Mouse (Mus musculus) gastrocnemius, adult 2 months (tissue): ENCODE data around the gene Abracl. TPM values are rescaled to one million over a fixed set of nuclear protein-coding genes. Genes with fewer than 3 reads are reported as not detected.
A peak's percentile ranks its signal among the peaks of the same experiment; 100 is the strongest.

ENCODE experiments used
- DNase-seq: peaks from one replicate; pipeline ENCODE4 v3.0.0; 2022
- H3K27ac ChIP-seq: fragments of 200-600 bp; 2 replicates; pipeline ENCODE4 v1.8.1; 2022; ENCODE audit warnings: mild to moderate bottlenecking
- H3K4me3 ChIP-seq: fragments of 200-600 bp; 2 replicates; pipeline ENCODE4 v1.8.1; 2022; ENCODE audit warnings: mild to moderate bottlenecking, moderate library complexity
- CTCF ChIP-seq: fragments of 200-600 bp; IDR thresholded peaks from 2 replicates; pipeline ENCODE4 v1.8.1; 2022; ENCODE audit warnings: antibody characterized with exemption, mild to moderate bottlenecking, moderate library complexity
- intact Hi-C: fragments of 180-260 bp; cut with DNase I; formaldehyde crosslinking; loops from one replicate; pipeline ENCODE4 v1.15.1; 2025
- long read RNA-seq, 2 experiments: library from polyadenylated mRNA; stranded (forward); transcript quantifications; one replicate each; pipeline ENCODE4 v2.0.0; 2021
- total RNA-seq, 2 experiments: library from RNA; stranded (reverse); gene quantifications; 2 replicates each; pipeline ENCODE4 v1.2.3; 2021

Gene Abracl
- 1 to 10 TPM; 2.1 to 3.2 TPM for total RNA-seq
- long read RNA-seq, experiment 1 = 0 reads
- long read RNA-seq, experiment 2 = 0 reads

GRCm38 (mm10) chr10:18022741-18023347 lies at the start of gene Abracl:
Gene Abracl (minus strand): TSS chr10:18023288.
- DNase-seq = peak; percentile 73

GRCm38 (mm10) chr10:18072871-18073270 lies 49.8 kb upstream of the Abracl start:
- DNase-seq = no peak
- intact Hi-C loops = no loop called here
- H3K4me3 ChIP-seq = no peak overlapping the region
- H3K27ac ChIP-seq = no peak overlapping the region
- TF ChIP-seq CTCF = no peak

More at GRCm38 (mm10) chr10:18022741-18023347, at the start of gene Abracl:
- peak within 1 kb of the TSS; percentile 79 for H3K4me3 ChIP-seq
- peak within 1 kb of the TSS; percentile 86 for H3K27ac ChIP-seq
- intact Hi-C loops = loop anchor here (5.0 kb wide), 1 partner anchor 71 kb away; no protein-coding TSS in a partner anchor
- peak; percentile 20; the same call in 1 of the 2 replicates for TF ChIP-seq CTCF

GRCm38 (mm10) chr10:18070616-18071015 lies 47.5 kb upstream of the Abracl start:
- H3K27ac ChIP-seq = 0 out of 2 replicates have a peak overlapping the region, but pooled peaks have one; percentile 21
- no peak for DNase-seq
- intact Hi-C loops = no loop called here
- TF ChIP-seq CTCF = no peak
- H3K4me3 ChIP-seq = no peak overlapping the region

GRCm38 (mm10) chr10:18070144-18070543 lies 47.1 kb upstream of the Abracl start:
- intact Hi-C loops = no loop called here
- DNase-seq = no peak
- no peak overlapping the region for H3K4me3 ChIP-seq
- peak overlapping the region; percentile 21 for H3K27ac ChIP-seq
- TF ChIP-seq CTCF = no peak

- no peak for DNase-seq
- intact Hi-C loops = no loop called here
- Histone ChIP-seq H3K4me3 (no peak overlapping the region), H3K27ac (no peak overlapping the region)
- no peak for TF ChIP-seq CTCF
Observed at GRCm38 (mm10) chr10:18069576-18069975, 46.5 kb upstream of the Abracl start.

GRCm38 (mm10) chr10:18068880-18069279 lies 45.8 kb upstream of the Abracl start:
- no peak for DNase-seq
- Histone ChIP-seq H3K4me3 (no peak overlapping the region), H3K27ac (no peak overlapping the region)
- intact Hi-C loops = no loop called here
- no peak for TF ChIP-seq CTCF

GRCm38 (mm10) chr10:18067761-18068446 lies 44.8 kb upstream of the Abracl start:
- Histone ChIP-seq H3K27ac (no peak overlapping the region), H3K4me3 (no peak overlapping the region)
- no peak for TF ChIP-seq CTCF
- intact Hi-C loops = no loop called here
- DNase-seq = no peak

- no peak for TF ChIP-seq CTCF
- Histone ChIP-seq H3K27ac (no peak overlapping the region), H3K4me3 (no peak overlapping the region)
- intact Hi-C loops = no loop called here
- no peak for DNase-seq
Observed at GRCm38 (mm10) chr10:18066031-18066439, 42.9 kb upstream of the Abracl start.

- no peak for TF ChIP-seq CTCF
- Histone ChIP-seq H3K4me3 (no peak overlapping the region), H3K27ac (no peak overlapping the region)
- intact Hi-C loops = no loop called here
- no peak for DNase-seq
Observed at GRCm38 (mm10) chr10:18064606-18065228, 41.6 kb upstream of the Abracl start.

- no peak for TF ChIP-seq CTCF
- no peak overlapping the region for H3K4me3 ChIP-seq
- no peak for DNase-seq
- intact Hi-C loops = no loop called here
- H3K27ac ChIP-seq = peak overlapping the region; percentile 25; the same call in 1 of the 2 replicates
Observed at GRCm38 (mm10) chr10:18061533-18061932, 38.4 kb upstream of the Abracl start.

GRCm38 (mm10) chr10:18060778-18061177 lies 37.7 kb upstream of the Abracl start:
- intact Hi-C loops = no loop called here
- no peak for DNase-seq
- Histone ChIP-seq H3K27ac (no peak overlapping the region), H3K4me3 (no peak overlapping the region)
- TF ChIP-seq CTCF = no peak

- H3K27ac ChIP-seq = no peak overlapping the region
- H3K4me3 ChIP-seq = no peak overlapping the region
- intact Hi-C loops = loop anchor here (10.0 kb wide), 1 partner anchor 325 kb away; no protein-coding TSS in a partner anchor
- DNase-seq = no peak
- no peak for TF ChIP-seq CTCF
Observed at GRCm38 (mm10) chr10:18059807-18060206, 36.7 kb upstream of the Abracl start.
